Mouse (Mus musculus) retina, adult 2 months (tissue): Measurements from ENCODE around the gene Pom121l2.
A peak's percentile ranks its signal among the peaks of the same experiment; 100 is the strongest.

Source experiments
- DNase-seq: peaks from one replicate; pipeline ENCODE4 v3.0.0-alpha.2; 2012; ENCODE audit warnings: low read depth, low spot score

Gene Pom121l2

DNA sequence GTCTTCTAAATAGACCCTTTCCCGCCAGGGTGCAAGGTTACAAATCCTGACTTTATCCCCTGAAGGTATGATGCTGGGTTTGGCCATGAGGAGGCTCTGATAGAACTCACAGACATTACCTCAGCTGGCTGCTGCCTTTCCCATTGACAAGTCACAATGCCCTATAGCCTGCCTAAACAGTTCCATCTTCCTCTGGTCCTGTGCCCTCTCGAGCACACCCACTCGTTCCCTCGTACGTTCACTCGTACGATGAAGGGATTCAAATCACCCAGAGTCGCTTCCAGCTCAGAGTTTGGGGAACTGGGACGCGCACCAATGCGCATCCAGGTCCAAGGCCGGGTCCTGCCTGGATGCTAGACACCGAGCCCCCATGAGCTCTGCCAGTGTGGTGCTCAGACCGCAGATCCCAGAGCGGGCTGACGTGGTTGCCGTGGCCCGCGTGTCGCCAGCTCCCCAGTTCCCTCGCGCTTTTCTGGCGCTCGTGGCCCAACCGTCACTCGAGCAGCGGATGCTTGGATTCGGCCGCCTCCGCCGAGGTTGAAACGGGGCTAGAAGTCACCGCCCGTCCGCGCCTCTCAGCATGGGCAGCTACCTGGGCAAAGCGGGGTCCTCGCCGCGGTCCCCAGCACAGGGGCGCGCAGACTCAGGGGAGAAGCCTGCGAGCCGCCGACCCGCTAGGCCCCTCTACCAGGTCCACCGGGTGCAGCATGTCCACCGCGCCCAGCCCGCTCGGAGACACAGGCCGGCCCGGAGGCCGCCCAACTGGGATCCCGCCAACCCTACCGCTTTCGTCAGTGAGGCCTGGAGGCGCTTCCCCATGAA, at the start of gene Pom121l2:
Pom121l2 (plus strand) TSS at position 214 of the 822 bp plus-strand sequence.
- no peak for DNase-seq

GRCm38 (mm10) chr13:21931740-21932139, 49.3 kb upstream of the Pom121l2 start:
- no peak for DNase-seq

- no peak for DNase-seq
Observed at GRCm38 (mm10) chr13:21933626-21934548, 47.1 kb upstream of the Pom121l2 start.

GRCm38 (mm10) chr13:21934982-21935791, 45.8 kb upstream of the Pom121l2 start:
- DNase-seq, result no peak

DNA sequence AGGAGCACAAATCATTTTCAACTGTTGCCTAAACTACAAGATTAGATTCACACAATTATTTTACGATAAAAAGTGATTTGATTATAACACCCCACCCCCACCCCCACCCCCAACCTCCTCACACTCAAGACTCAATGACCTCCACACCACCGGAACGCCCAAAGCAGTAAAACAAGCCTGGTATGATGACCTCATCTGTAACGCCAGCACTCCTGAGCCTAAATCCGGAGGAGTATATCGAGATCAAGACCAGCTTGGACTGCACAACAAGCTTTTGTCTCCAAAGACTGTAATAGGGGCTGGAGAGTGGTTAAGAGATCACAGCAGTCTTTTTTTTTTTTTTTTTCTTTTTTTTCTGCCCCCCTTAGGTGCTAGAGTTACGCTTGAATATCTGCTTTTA, 45.2 kb upstream of the Pom121l2 start:
- no peak for DNase-seq

DNA sequence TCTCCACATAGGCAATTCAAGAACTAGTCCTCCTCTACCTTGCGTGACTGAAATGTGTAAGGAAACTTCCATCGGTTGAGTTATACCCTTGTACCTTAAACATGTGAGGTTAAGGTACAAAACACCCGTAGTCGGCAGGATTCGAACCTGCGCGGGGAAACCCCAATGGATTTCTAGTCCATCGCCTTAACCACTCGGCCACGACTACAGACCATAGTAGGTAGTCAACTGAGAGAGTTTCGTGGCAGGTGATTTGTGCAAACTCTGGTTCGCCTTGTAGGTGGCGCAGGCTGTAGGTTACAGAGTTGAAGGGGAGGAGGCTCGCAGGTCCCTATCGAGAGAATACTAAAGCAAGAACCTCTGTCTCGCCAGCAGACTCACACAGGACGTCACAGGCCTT, 44.0 kb upstream of the Pom121l2 start:
- DNase-seq, result no peak

- peak; percentile 68 for DNase-seq
Observed at GRCm38 (mm10) chr13:21940213-21940612, 40.8 kb upstream of the Pom121l2 start.

GRCm38 (mm10) chr13:21940811-21941321, 40.1 kb upstream of the Pom121l2 start:
- no peak for DNase-seq

- DNase-seq, result no peak
Observed at GRCm38 (mm10) chr13:21943644-21944043, 37.4 kb upstream of the Pom121l2 start.

DNA sequence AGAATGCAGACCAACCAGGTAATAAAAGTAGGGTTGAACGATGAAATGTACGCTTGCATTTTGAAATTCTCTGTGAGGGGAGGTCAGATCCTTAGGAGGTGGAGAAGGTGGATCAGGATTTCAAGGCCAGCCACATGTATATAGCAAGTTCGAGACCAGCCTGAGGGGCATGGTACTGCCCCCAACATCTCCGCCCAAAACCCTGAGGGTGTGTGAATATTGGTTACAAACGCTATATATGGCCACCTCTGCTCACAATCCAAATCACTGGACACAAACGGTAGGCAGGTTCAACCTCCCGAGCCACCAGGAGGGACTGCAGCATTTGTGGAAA, 36.4 kb upstream of the Pom121l2 start:
- no peak for DNase-seq

- peak; percentile 74 for DNase-seq
Observed at GRCm38 (mm10) chr13:21944926-21945740, 35.9 kb upstream of the Pom121l2 start, which contains the start of gene Zfp184. TSS of gene Zfp184 (plus strand) at chr13:21945094.

- DNase-seq, result no peak
Observed at GRCm38 (mm10) chr13:21969269-21969668, 11.7 kb upstream of the Pom121l2 start.

DNA sequence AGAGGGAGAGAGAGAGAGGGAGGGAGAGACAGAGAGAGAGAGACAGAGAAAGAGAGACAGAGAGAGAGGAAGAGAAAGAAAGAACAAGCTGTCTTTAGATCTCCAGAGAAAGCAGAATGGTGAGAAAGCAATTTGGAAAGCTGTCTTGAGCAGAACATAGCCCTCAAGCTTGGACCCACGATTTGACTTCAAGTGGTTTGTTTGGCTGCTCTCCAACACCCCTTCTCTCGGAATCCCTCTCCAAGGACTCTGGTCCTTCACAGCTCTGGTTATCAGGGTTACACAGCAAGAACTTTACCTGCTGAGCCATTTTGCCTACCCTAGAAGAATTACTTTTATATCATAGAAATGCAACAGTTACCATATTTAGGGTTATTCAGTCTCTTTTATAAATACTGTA, 11.2 kb upstream of the Pom121l2 start:
- no peak for DNase-seq

GRCm38 (mm10) chr13:21971641-21972040, 9.4 kb upstream of the Pom121l2 start:
- no peak for DNase-seq

DNA sequence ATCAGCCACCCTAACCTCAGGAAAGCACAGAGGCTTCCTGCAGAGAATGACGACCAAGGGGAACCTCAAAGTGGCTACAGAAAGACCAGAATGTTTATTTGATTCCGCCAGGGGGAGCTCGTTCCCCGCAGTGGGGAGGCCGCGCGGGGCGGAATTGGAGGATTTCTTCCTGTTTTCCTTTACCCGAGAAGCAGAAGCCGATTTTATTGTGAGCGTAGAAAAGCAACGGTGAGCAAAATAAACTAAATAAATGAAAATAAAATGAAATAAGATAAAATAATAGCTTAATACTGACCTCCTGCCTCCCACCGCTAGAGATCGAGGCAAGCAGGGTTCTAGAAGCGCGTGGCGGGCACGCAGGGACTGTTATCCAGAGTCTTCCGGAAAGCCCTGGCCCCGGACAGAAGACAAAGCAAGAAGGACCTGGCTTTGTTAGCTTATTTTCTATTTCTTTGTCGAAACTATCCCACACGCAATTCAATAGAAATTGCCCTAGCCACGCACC, 6.7 kb upstream of the Pom121l2 start:
- peak; percentile 80 for DNase-seq

DNA sequence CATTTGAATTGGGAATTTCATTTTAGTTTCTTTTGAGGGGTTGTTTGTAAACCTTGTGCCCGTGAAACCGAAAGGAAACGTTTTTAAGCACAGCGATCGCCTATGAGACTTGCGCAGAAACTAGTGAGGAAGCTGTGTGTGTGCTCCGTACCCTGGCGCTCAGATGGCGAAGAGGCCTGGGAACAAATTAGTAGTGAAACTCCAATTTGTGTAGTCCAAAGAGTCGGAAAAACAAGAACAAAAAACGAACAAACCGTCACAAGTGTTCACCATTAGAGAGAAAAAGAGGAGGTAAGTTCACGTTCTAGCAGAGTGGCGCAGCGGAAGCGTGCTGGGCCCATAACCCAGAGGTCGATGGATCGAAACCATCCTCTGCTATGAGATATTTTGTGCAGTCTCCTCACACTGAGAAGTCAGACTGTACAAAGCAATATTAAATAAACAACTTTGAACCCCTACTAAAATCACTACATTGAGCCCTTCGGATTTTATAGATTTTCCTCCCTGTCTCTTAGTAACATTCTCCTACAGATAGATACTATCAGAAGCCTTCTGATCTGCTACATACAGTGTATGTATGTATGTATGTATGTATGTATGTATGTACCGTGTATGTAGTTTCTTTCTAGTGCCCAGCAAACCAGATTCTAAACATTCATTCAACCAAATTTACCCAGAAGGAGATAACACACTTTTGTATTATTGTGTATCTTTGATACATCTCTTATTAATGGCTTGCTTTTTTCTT, 6.1 kb upstream of the Pom121l2 start:
- DNase-seq, result peak; percentile 78

DNA sequence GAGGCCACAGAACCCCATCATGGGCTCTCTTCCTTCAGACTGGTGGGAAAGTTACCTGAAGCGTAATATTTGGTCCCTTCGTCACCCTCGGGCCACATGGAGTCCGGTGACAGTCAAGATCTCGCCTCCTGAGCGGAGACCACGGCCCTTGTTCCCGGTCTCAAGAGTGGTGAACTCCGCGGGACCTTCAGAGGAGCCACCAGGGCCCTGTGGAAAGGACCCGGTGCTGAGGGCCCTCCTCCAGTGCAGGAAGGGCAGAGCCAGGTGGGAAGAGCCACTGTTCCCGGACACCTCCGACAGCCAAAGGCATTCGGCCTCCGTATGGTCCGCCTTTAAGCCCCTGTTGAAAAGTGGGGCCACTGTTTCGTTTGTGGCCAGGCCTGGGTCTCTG, 804 bp downstream of the Pom121l2 start:
- no peak for DNase-seq

DNA sequence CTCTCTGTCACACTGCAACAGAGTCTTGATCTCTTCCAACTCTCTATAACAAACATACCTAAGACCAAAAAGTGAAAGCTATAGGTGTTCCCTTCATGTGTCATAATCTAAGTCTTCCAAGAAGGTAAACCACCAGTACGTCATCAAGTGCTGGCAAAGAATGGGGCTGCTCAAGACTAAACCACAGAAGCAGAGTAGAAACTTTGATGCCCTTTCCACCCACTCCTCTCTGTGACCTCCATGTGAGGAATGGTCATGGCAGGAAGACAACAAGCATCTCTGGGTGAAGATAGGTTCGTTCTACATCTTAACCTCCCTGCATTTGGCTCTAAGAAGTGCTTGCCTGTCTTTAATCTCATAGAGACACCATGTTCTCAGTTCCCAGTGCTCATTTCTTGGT, 3.5 kb downstream of the Pom121l2 start:
- DNase-seq, result no peak

DNA sequence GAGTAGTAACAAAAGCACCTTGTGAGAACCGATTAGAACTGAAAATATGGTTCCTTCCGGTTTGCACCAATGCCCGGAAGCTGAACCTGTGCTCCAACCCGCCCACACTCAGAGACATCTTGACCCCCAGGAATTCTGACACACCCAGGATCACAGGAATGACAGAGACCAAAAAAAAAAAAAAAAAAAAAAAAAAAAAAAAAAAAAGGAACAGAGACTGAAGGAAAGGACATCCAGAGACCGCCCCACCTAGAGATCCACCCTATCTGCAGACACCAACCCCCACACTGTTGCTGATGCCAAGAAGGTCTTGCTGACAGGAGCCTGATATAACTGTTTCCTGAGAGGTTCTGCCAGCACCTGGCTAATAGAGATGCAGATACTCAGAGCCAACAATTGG, 11.6 kb downstream of the Pom121l2 start:
- DNase-seq, result no peak
